Mouse (Mus musculus) gastrocnemius, postnatal 25 days (tissue): ENCODE measurements around the gene Capza2. TPM values are rescaled to one million over a fixed set of nuclear protein-coding genes. Genes with fewer than 3 reads are reported as not detected.
A peak's percentile ranks its signal among the peaks of the same experiment; 100 is the strongest.

Experiments used
- DNase-seq: peaks from one replicate; pipeline ENCODE4 v3.0.0; 2022
- long read RNA-seq, 2 experiments: library from polyadenylated mRNA; stranded (forward); transcript quantifications; one replicate each; pipeline ENCODE4 v2.0.0; 2021
- total RNA-seq, 2 experiments: library from RNA; stranded (reverse); gene quantifications; 1 replicate in 1 of 2; 2 replicates in 1 of 2; pipeline ENCODE4 v1.2.3; 2021

The Capza2 gene
- 100 to 1,000 TPM; 252 to 287 TPM for total RNA-seq
- long read RNA-seq, experiment 1, transcript Capza2-202 (10 exons, 1,046 nt) = minor isoform, 5 of 660 reads
- long read RNA-seq, experiment 1, transcript Capza2-201 (10 exons, 2,537 nt) = major isoform, 619 of 660 reads
- long read RNA-seq, experiment 1, partial matches to known transcripts = 13 of 660 reads
- long read RNA-seq, experiment 1, other reads (novel, unspliced or antisense) = 23 of 660 reads
- long read RNA-seq, experiment 2, transcript Capza2-201 (10 exons, 2,537 nt) = major isoform, 822 of 877 reads
- long read RNA-seq, experiment 2, transcript Capza2-202 (10 exons, 1,046 nt) = minor isoform, 9 of 877 reads
- long read RNA-seq, experiment 2, partial matches to known transcripts = 31 of 877 reads
- long read RNA-seq, experiment 2, other reads (novel, unspliced or antisense) = 14 of 877 reads

DNA sequence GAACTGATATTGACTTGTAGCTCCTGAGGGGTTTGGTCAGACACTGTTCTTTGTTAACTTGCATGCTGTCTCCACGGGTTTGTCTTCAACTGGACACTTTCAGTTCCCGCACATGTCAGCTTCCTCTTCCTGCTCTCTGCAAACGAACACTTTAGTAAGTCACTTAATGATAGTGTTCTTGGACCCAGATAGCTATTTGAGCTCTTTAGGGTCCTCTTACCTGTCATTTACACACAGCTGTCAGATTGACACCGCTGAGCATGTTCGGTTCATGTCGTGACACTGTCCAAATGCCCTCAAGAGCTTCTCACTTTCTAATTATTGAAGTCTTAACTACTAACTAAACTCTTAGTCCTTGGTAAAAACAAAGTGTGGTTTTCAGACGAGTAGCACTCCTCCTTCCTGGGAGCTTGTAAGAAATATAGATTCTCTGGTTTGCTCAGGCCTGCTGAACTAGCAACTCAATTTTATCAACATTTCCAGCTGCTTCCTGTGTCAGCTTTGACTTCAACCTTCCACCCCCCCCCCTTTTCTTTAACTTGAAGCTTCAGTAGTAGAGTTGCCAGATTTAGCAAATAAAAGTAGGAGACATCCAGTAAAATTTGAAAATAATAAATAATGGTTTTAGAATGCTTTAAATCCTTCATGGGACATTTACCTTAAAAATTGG, at the start of gene Capza2:
TSS of gene Capza2 (plus strand) at position 620 of the 670 bp plus-strand sequence.
- DNase-seq = no peak

DNA sequence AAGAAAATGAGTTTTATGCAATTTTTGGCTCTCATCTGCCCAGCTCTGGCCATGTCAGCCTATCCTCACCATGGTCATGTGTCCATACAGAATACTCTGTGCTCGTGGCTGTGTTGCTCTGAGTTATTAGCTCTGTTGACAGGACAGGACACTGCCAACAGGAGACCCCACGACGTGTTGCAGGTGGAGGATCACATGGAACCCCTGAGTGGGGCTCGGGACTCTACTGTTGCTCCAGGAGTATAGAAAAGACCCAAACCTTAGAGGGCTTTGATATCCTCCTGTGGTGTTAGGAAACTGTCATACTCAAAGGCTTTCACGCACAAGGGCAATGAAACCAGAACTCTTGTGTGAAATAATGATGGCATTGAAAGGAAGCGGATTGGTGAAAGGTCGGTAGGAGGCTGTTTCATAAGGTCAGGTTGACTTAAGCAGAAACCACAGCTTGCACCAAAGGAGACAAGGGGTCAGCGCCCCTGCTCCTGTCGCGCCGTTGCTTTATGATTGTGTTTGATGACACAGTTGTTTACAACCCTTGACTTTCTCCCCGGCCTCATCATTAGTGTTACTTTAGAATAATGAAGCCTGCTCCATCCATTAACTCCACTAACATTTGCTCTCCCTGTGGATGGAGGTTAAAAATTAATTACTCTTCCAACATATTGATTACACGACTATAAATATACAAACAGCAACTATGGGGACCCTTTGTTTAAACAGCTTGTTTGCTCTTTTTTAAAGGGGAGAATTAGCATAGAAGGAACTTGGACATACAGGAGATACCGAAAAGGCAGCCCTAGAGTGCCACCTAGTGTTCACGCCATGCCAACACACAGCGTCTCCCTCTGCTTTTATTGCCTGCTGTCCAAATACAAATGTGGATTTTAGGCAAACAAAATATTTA, 46.7 kb upstream of the Capza2 start:
- peak; percentile 31 for DNase-seq

DNA sequence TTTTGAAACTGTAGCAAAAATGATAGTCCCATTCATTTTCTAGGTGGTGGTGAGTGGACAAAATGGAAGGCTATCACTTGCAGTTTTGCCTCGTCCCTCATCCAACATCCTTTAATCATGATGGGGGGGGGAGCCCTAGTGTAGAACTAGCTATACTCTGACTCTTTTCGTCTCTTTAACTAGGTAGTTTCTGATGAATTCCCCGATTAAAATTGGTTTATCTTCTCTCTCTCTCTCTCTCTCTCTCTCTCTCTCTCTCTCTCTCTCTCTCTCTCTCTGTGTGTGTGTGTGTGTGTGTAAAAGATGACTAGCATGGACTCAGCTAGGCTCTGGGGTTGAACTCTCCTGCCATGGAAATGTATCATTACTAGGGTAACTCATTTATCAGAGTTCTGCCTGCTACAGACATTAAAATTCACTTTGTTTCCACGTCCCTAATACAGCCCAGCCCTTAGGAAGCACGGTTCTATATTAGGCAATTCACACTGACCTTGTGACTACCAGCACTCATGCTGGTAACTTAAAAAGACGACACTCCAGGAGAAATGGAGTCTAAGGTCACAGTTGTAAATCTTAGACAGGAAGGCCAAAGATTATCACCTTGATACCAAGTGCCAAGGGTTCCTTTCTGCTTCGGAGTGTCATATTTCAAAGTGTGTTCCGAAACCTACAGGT, 45.9 kb upstream of the Capza2 start:
- DNase-seq = no peak

DNA sequence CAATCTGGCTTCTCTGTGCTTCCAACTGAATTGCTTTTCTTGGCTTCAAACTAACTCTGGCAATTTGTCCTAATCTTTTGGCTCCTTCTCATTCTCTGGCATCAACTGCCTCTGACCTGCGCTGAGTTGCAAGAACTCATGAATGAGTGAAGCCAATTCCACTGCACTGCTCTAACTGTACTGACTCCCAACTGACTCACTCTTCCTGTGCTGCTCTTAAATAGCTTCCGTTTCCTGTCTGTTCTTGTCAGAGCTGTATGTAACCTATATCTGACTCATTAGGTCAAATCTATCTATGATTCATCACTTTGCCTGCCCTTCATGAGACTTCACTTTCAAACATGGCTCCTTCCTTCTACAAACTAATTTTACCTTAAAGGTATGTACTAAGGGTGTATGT, 42.1 kb upstream of the Capza2 start:
- DNase-seq = no peak

DNA sequence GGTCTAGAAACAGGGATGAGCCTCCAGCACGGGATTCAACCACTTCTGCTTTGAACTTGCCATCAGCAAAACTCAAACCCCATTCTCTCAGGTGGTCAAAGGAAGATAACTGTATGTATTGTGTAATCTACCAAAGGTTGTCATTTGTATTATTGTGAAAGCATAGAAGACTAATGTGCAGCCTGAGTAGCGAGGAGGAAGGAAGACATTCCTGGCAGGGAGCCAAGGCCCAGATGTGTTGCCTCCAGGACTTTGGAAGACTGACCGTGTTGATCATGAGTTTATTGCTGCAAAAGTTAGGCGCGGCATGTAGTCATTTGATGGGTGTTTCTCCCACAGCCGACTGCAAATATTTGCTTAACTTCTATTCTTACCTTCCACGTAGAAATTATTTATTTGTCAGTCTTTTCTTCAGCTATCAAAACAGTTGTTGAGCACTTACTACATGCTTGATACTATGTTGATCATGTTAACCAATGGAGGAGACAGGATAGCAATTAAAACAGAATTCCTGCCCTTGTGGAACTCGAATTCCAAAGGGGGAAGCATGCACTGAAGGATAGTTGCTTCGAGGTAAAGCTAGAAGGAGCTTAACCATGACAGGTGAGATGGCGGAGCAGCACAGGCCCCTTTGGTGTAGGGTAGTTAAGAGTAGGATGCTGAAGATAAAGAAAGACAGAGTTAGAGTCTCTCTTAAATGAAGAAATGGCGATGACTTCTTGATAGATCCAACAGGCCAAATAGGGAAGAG, 40.1 kb upstream of the Capza2 start:
- DNase-seq = no peak

DNA sequence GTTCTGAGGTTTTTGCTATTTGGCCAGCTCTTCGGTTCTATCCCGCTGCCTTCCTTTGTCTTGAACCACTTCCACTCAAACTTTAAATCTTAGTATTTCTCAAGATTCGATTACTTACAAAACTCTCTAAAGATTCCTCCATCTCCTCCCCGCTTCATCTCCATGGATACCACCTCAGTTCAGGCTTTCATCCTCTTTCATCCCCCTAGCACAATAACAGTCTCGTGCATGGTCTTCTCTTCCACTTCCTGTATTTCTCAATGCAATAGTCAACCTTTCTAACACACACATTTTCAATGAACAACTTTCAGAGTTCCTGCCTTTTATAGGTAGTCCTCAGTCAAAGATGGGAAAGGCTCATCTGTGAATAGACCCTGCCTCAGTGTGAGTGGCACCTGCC, 36.7 kb upstream of the Capza2 start:
- no peak for DNase-seq

DNA sequence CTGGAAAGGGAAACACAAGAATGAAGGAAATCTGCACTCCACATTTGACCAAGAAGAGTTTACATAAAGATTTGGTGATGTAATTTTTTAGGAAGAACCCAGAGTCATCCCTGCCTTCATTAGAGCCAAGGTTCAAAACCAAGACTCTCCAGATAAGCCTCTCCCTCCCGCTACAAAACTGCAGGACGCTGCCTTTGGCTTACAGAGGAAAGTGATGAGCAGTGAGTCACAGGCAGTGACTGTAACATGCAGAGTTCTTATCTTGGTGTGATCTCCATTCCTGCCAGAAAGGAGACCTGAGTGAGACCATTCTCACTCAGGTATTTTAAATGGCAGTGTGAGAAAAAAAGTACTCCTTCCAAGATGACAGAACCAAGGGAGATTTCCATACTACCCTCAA, 34.5 kb upstream of the Capza2 start:
- DNase-seq = no peak

DNA sequence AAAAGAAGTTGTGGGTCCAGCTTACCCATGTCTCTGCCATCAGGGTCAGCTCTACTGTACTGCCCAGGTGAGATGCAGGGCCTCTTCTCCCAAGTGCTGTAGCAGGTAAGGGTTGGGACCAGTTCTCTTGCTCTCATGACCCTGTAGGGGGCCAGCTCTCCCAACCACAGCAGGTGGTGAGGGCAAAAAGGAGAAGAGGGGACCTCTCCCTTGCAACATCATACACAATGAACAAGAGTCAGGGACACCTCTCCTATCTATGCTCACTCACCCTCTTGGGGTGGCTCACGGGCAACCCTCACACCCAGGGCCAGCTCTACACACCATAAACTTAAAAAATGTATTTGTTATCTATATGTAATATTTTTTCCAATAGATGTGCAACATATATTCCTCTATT, 29.1 kb upstream of the Capza2 start:
- DNase-seq = no peak

DNA sequence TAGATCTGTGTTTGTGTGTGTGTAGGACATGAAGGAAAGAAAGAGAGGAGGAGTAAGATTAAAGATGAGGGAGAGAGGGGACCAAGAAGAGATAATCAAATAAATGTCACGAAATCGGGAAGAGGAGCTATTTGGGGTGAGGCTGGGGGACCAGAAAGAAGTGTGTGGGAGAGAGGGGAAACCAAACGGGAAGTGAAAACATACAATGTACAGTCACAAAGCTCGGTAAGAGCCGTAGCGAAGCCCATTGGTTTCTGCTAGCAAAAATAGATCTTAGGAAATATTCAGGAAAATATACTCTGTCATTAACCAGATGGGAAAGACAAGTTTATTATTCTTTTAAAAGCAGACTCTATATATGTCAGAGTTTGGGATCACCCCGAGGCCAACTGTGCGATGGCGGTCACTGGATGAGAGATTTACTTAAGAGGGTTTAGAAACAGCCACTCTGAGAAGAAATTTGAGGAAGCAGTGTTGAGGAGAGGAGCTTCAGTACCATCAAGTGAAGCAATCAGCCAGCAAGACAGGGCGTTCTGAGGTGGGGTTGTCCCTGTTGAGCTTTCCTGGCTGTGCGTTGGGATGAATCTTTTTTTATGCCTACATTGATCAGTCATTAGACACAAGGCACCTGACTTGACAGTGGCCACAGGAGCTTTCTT, 24.6 kb upstream of the Capza2 start:
- no peak for DNase-seq

DNA sequence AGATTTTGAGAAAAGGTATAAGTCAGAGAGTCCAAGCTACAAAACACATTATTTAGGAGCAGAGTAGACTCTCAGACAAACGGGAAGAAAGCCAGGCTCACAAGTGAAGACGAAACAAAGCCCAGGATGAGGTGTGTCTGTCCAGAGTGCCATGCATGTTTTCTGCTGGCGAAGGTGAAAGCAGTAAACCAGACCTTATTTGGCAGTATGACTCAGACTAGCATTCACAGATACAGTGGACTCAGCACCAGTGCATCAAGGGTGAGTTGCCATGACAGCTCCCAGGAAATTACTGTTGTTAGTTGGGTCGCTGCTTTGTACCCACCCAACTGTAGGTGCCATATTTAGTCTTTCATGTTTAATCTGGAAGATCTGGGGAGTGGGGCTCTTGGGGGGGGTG, 23.4 kb upstream of the Capza2 start:
- no peak for DNase-seq

DNA sequence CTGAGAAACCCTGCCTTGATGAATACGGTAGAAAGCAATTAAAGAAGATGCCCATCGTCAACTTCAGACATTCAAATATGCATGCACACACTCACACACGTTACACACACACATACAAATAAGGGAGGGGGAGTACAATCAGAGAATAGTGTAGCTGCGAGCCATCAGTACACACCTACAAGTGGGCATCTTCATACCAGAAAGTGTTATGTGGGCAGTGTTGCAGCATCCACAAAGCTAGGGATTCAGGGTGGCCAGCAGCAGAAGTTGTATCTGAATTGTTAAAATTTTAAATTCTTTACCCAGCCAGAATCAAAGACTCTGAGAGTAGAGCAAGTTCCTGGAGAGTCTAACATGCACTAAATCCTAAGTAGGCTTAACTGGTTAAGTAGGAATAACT, 15.2 kb upstream of the Capza2 start:
- no peak for DNase-seq

DNA sequence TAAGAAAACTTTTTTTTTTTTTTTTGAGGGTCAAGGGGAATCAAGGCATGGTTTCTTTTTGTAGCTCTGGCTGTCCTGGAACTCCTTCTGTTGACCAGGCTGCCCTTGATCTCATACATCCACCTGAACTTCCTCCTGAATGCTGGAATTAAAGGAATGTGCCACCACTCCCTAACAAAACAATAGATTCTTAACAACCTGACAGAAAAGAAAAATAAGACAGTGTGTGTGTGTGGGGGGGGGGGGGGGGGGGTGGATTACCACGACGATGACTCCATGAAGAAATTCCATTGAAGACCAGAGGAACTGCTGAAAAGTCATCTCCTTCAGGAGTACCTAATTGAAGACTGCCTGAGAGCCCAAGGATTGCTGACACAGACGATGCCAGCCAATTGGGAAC, 14.6 kb upstream of the Capza2 start:
- DNase-seq = no peak

DNA sequence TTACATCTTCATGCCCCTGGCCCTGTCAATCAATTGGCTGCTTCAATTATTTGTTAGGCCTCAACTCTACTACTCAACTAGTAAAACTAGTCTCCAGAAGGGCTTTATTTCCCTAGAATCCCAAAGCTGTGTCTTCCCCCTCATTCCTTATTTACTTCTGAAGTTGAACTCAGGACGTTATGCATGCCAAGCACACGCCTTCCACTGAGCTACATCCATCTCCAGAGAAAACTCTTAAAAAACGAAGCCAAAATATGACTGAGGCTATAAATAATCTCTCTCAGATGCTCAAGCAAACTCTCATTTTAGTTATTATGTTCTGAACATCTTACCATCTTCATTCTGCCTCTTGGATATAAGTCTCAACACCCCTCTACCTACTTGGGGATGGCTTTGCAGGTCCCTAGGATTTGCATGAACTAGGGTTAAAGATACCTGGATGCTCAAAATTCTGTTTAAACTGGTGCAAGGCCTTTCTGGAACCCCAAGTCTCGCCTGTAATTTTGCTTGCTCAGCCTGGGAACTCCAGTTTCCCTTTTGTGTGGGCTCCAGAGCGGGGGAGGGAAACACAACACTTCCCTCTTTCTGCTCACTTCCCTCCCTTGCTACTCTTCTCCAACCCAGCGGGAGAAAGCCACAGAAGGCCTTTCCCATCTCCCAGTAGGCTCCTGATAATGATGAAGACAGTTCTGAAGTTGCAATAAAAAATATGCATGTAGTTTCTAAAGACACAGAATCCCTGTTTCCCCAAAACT, 7.2 kb upstream of the Capza2 start:
- no peak for DNase-seq

DNA sequence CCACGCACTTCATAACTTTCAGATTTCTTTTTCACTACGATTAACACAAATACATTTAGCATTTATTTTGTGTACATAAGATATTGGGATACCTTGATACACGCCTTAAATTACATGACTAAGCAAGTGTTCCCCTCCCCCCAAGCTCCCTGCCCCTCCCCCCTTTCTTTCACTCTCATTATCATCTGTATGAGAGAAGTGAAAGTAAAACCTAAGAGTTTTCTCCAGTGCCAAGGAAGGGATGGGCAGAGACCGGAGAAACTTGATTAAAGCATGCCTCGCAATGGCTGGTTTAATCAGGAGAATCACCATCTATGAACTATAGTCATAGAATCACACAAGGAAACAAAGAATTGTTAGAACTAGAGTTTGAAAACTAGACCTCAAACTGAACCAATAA, 6.3 kb upstream of the Capza2 start:
- DNase-seq = no peak

DNA sequence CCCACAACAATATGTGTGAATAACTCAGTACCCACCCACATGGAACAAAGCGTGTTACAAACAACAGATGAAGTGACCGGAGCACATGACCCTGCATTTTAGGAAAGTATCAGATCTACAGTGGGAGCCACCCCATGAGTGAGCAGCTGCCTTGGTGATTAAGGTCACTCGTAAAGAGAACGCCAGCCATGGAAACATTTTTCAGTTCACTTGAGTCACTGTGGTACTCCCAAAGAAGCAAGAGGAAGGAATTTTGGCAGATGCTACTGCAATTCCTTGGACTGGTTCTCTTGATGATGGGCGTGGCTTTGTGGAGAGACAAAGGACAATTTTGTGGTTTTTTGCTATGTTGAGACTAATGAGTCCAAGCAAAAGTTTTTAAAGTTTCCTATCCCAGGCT, 4.4 kb upstream of the Capza2 start:
- peak; percentile 44 for DNase-seq

DNA sequence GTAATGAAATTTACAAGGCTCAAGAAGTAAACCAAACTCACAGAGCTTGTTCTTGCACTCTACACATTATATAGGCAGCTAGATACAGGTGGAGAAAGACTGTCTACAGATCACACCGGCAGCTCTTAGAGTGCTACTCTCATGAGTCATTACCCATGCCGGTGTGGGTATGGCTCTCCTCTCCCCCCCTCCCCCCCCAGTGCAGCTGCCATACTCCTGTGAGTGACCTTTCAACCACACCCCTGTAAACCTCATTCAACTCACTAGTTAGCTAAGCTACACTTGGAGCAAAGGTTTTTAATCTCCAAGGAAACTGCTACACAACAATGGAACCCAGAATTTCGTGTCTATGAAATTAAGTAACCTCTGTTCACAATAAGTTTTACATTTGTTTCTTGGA, 2.2 kb upstream of the Capza2 start:
- DNase-seq = no peak

DNA sequence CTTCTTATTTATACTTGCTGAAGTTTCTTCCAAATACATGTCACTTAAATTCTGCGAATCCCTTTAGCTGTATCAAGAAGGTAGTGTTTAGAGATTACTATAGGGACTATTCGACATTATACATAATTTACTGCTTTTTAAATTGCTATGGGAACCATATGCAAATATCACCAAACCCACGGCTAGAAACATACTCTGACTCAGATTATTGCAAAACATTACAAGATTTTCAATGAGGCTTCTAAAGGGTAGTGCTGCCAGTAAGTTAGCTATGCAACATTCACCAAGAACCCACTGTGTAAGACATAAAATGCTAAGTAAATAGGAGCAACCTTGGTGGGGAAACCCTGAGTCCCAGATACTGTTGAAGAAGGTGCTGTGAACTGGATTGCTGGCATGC, 1.0 kb upstream of the Capza2 start:
- no peak for DNase-seq

DNA sequence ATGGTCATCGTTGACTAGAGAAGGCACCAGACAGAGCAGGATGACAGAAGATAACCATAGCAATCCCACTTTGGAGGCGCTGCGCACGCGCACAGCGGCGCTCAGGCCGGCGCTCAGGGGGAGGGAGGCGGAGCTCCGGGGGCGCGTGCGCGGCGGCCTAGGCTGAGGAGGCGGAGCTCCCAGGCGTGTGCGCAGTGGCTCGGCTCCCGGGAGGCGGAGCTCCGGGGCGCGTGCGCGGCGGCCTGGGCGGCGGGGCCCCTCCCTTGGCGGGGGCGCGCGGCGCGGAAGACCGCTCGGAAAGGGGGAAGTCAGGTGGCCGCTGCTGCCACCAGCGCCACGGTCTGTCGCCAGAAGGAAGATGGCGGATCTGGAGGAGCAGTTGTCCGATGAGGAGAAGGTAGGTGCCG, 733 bp downstream of the Capza2 start:
- peak; percentile 96 for DNase-seq

DNA sequence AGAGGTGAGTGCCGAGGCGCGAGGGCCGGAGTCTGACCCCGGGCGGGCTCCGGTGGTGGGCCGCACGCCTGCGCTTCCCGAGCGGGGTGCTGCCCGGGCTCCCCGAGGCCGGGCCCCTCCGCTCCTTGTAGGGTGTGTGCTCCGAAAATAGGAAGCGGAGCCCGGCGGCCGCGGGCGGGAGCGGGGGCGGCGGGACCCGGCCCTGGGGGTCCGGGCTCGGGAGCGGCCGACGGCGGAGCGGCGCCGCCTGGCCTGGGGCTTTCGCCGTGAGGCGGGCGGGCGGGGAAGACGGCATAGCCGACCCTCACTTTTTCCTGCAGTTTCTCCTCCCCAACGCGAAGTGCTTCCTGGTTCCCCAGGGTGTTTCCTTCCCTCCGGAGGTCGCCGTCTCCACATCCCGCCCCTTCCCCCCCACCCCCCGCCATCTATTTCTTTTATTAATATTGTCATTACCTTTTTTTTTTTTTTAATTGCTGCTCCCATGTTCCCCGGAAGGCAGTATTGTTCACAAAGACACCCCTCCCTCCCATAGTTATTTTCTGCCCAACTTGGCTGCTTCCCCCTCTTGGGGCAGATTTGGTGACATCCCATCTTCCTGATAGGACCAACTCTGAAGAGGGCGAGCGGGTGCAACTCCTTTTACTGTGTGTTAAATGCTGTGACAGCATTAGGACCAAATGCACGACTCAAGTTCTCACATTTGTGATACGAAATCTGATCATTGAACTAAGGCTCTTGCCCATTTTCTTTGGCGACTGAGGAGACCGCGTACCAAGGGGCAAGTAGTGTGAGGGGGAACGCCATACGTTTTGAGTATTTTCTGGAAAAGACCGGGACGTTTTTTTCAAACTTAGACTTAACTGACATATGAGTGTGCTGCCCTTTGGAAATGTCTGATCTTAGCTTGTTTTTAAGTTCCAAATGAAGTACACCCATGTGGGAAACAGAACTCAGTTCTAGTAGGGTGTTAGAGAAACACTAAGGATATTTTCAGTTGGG, 1.5 kb downstream of the Capza2 start:
- peak; percentile 10 for DNase-seq
